Mouse (Mus musculus): ENCODE data around the gene Nrip3.

DNA sequence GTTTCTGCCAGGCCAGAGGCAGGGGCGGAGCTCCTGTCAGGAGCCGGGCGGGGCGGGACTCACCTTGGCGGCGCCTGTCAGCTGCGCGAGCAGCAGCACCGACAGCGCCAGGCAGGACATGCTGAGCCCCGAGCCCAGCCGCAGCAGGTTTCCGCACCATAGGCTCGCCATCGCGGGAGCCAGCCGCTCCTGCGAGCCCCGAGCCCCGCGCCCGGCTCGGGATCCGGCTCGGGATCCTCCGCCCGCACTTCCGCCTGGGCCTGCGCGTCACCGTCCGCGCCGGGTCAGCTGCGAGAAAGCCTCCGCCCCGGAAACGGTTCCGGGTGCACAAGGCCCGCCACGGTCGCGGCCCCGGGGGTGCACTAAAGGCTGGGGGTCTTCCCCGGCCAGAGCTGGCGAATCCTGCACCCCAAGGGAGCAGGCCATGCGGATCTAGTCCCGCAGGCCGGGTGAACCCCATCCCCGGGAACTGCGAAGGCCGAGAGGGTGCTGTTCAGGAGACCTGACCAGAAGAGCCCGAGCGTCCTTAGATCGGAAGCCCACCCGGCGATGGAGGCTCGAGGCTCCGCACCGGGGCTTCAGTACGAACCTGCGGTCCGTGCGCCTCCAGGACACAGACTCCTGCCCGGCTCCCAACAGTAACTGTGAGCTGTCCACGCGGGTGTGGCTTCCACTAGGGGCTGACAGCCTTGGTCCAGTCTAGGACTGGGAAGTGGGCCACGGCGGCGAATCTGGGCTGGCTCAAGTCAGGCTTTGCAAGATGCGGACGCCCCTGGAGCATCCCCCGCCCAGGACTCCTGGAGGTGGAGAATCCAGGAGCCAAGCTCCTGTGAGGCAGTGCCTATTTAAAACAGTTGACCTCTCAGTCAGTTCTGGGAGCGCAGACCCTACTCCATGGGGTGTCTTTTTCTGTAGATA, 29.6 kb downstream of the Nrip3 start, which contains the start of gene Tmem9b:
- TF ChIP-seq CTCF (conservative IDR thresholded peaks at IDR 0.05 in 1 of 2, IDR thresholded peaks at IDR 0.05 in 1 of 2; ENCODE audit: low read depth in 2 of 2, low read length in 2 of 2) (no peak), EP300 (IDR thresholded peaks at IDR 0.05; ENCODE audit: low read length) (no peak), POLR2A (IDR thresholded peaks at IDR 0.05; ENCODE audit: low read depth, low read length) (peak; percentile 85), MAX (IDR thresholded peaks at IDR 0.05; ENCODE audit: low read length) (peak; percentile 17; the same call in 1 of the 2 replicates), MEF2A (IDR thresholded peaks at IDR 0.05; ENCODE audit: borderline replicate concordance, low read depth, low read length) (peak; percentile 25; the same call in 1 of the 2 replicates)
